ENCODE assay signal across 8 mouse cellular contexts in the genomic region with DNA sequence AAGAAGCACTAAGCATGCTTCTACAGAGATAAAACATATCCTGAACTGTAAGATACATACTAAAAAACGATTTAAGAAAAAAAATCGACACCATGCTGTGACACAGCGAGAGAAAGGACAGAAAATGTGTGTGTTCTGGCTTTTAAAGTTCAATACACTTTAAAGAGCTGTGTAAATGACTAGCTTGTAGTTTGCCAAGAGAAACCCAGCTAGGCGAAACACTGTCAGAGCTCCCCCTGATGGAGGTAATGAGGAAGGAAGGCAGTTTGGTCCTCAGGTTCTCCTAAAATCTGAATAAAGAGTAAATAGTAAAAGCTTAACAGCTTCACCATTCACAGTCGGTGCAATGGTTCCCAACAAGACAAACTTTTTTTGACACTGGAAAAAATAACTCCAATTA.
DNase-seq lines count a peak whose midpoint lies in the region; ATAC-seq and TF ChIP-seq lines count a peak whose summit lies in the region.

No protein-coding gene starts in this region.

- dilution Hi-C loops in CH12.LX (cut with MboI; ENCODE audit: extremely low pct_ligation_motif_present, extremely low pct_unique_long_range_greater_than_20kb, low sequenced_read_pairs): no loop called here

- peak; percentile 49 for TF ChIP-seq RAD21 in CH12.LX (IDR thresholded peaks at IDR 0.05; ENCODE audit: low read depth, low read length)

- no peak overlapping the region for H3K4me2 ChIP-seq in CH12.LX (ENCODE audit: insufficient read depth, low read depth, poor library complexity, severe bottlenecking)
- 0 out of 2 replicates have a peak overlapping the region, but pooled peaks have one; percentile 9 for H3K4me2 ChIP-seq in hindbrain, embryonic 15.5 days

- no peaks in the 10 kb centered on the region for H3K79me2 ChIP-seq in CH12.LX (replicated peaks; ENCODE audit: control insufficient read depth, extremely low read depth, insufficient read depth, poor library complexity, severe bottlenecking)

- ATAC-seq in hindbrain, embryonic 15.5 days (ENCODE audit: low FRiP score, low read depth): no peak

- H3K36me3 ChIP-seq in CH12.LX (replicated peaks in 1 of 2; ENCODE audit: control insufficient read depth in 1 of 2, insufficient read depth in 1 of 2, low read length in 1 of 2): no peaks in the 10 kb centered on the region
- no peaks in the 10 kb centered on the region for H3K36me3 ChIP-seq in hindbrain, embryonic 15.5 days

- in situ Hi-C loops in CH12.LX (cut with MboI; ENCODE audit: low pct_ligation_motif_present, low pct_unique_long_range_greater_than_20kb, low sequenced_read_pairs): no loop called here

- DNase-seq in adrenal gland, adult 2 months: peak; percentile 20
- DNase-seq in adrenal gland, adult 8-10 months: no peak
- peak; percentile 69 for DNase-seq in CH12.LX (ENCODE audit: extremely low read depth)
- peak; percentile 43 to 57 for DNase-seq in cerebellum, postnatal 36 days
- DNase-seq in left cerebral cortex, adult 8-10 months (ENCODE audit: low spot score in 2 of 2): peak; percentile 6 to 40
- DNase-seq in right cerebral cortex, postnatal 14 days: peak; percentile 29
- DNase-seq in gastrocnemius, adult 8-10 months (ENCODE audit: low spot score in 2 of 2): no peak

- no peak for TF ChIP-seq POLR2A in CH12.LX (IDR thresholded peaks at IDR 0.05; ENCODE audit: low read depth, low read length)

- no peaks in the 10 kb centered on the region for H3K9me3 ChIP-seq in CH12.LX (replicated peaks; ENCODE audit: low read length)
- H3K9me3 ChIP-seq in hindbrain, embryonic 15.5 days: no peaks in the 10 kb centered on the region

- no peaks in the 10 kb centered on the region for H3K27me3 ChIP-seq in CH12.LX (replicated peaks)
- H3K27me3 ChIP-seq in hindbrain, embryonic 15.5 days: no peaks in the 10 kb centered on the region

- H3K9ac ChIP-seq in CH12.LX (ENCODE audit: insufficient read depth, low read depth): no peak overlapping the region
- H3K9ac ChIP-seq in hindbrain, embryonic 15.5 days: no peak overlapping the region

- TF ChIP-seq CTCF in CH12.LX (conservative IDR thresholded peaks at IDR 0.05 in 1 of 2, IDR thresholded peaks at IDR 0.05 in 1 of 2; ENCODE audit: low read depth in 2 of 2, low read length in 2 of 2): peak; percentile 58 to 64

- 9% methylated on average over 5 of the region's 5 CpGs for WGBS in hindbrain, embryonic 15.5 days

- no peak for TF ChIP-seq EP300 in CH12.LX (IDR thresholded peaks at IDR 0.05; ENCODE audit: low read length)

- no peaks in the 10 kb centered on the region for H3K4me1 ChIP-seq in CH12.LX (ENCODE audit: control insufficient read depth in 1 of 2, insufficient read depth in 2 of 2)
- no peaks in the 10 kb centered on the region for H3K4me1 ChIP-seq in hindbrain, embryonic 15.5 days (replicated peaks)

- H3K4me3 ChIP-seq in CH12.LX (replicated peaks in 1 of 3; ENCODE audit: low read depth in 2 of 3, low read length in 2 of 3, poor library complexity in 1 of 3): no peak overlapping the region
- H3K4me3 ChIP-seq in hindbrain, embryonic 15.5 days: no peak overlapping the region

- no peak overlapping the region for H3K27ac ChIP-seq in CH12.LX (ENCODE audit: insufficient read depth, low read depth)
- H3K27ac ChIP-seq in hindbrain, embryonic 15.5 days (replicated peaks): no peak overlapping the region

TF ChIP-seq in CH12.LX, 34 proteins besides CTCF, POLR2A, EP300 and RAD21:
- TF ChIP-seq MAX (IDR thresholded peaks at IDR 0.05; ENCODE audit: low read length) (no peak), SMC3 (IDR thresholded peaks at IDR 0.05; ENCODE audit: low read depth, low read length) (peak; percentile 49)

Comparison
In these comparisons a context has a peak if more than half of its experiments do, and no peak if none do; other contexts are left out.
1. DNase-seq: peak in adrenal gland, adult 2 months (single experiment), CH12.LX (single experiment), cerebellum, postnatal 36 days (2 of 2), left cerebral cortex, adult 8-10 months (2 of 2) and right cerebral cortex, postnatal 14 days (single experiment); none in adrenal gland, adult 8-10 months (single experiment) and gastrocnemius, adult 8-10 months (0 of 2).